Mouse (Mus musculus) kidney, embryonic 15.5 days (tissue): ENCODE measurements at regions not wholly inside any gene's neighbourhood (a gene's known extent, or its start where the extent isn't known, plus 50 kb on each side); places are given as distances from the start of the nearest gene placed in this dataset.
A peak's percentile ranks its signal among the peaks of the same experiment; 100 is the strongest.

ENCODE experiments used
- ATAC-seq: fragments of 200-750 bp; cut with Nextera tagmentation; replicated peaks from 2 replicates; pipeline ENCODE4 v1.8.0; 2017; ENCODE audit warnings: moderate TSS enrichment; ENCODE audit not compliant: low FRiP score
- H3K27ac ChIP-seq: fragments of 300-500 bp; sonication (generic); 2 replicates; pipeline ENCODE4 v1.5.1; 2015; ENCODE audit warnings: mild to moderate bottlenecking, inconsistent platforms
- H3K27me3 ChIP-seq: fragments of 300-500 bp; sonication (generic); 2 replicates; pipeline ENCODE4 v1.6.1; 2015; ENCODE audit warnings: inconsistent platforms
- H3K36me3 ChIP-seq: fragments of 300-500 bp; sonication (generic); 2 replicates; pipeline ENCODE4 v1.6.1; 2015; ENCODE audit warnings: inconsistent platforms
- H3K4me1 ChIP-seq: fragments of 300-500 bp; sonication (generic); 2 replicates; pipeline ENCODE4 v1.6.1; 2015; ENCODE audit warnings: inconsistent platforms
- H3K4me2 ChIP-seq: fragments of 300-500 bp; sonication (generic); 2 replicates; pipeline ENCODE4 v1.6.1; 2015; ENCODE audit warnings: moderate library complexity, mild to moderate bottlenecking, inconsistent platforms
- H3K4me3 ChIP-seq: fragments of 300-500 bp; sonication (generic); replicated peaks from 2 replicates; pipeline ENCODE4 v1.5.1; 2015; ENCODE audit warnings: mild to moderate bottlenecking, inconsistent platforms
- H3K9ac ChIP-seq: fragments of 300-500 bp; sonication (generic); 2 replicates; pipeline ENCODE4 v1.6.1; 2015; ENCODE audit warnings: mild to moderate bottlenecking, inconsistent platforms
- H3K9me3 ChIP-seq: fragments of 300-500 bp; sonication (generic); replicated peaks from 2 replicates; pipeline ENCODE4 v1.6.1; 2016; ENCODE audit warnings: inconsistent platforms
- WGBS: fragments of 180-500 bp; shearing (Covaris S2); methylation state at CpG from one replicate; pipeline ENCODE4 v1.1.7; 2015; ENCODE audit warnings: mixed read lengths; 5-methylcytosine and 5-hydroxymethylcytosine counted together

GRCm38 (mm10) chr7:134499429-134499828 is 114.0 kb upstream of the D7Ertd443e start:
- no peaks in the 10 kb centered on the region for H3K36me3 ChIP-seq
- ATAC-seq = no peak
- no peaks in the 10 kb centered on the region for H3K9me3 ChIP-seq
- H3K27me3 ChIP-seq = no peaks in the 10 kb centered on the region
- H3K4me1 ChIP-seq = peaks cover 15% of the 10 kb centered on the region
- H3K4me2 ChIP-seq = no peak overlapping the region
- H3K27ac ChIP-seq = 0 out of 2 replicates have a peak overlapping the region, but pooled peaks have one; percentile 30
- H3K9ac ChIP-seq = no peak overlapping the region
- H3K4me3 ChIP-seq = no peak overlapping the region
- 54% methylated on average over 4 of the region's 4 CpGs for WGBS

DNA sequence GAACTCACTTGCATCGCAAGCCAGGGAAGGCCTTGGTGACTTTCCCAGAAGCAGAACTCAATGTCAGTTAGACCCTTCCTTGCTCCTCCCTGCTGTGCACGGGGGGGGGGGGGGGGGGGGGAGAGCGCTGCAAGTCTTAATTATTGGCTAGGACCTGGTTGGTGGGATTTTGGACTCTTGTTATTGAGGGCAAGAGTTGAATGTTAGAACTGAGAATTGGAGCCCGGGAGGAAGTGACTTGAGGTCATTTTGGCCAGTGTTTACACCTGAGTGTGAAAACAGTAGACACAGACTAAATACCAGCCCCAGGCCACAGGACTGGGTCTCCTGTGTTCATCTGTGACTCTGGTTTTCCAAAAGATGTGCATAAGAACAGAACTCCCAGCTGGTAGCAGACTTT is 114.7 kb upstream of the D7Ertd443e start:
- H3K27ac ChIP-seq = no peak overlapping the region

DNA sequence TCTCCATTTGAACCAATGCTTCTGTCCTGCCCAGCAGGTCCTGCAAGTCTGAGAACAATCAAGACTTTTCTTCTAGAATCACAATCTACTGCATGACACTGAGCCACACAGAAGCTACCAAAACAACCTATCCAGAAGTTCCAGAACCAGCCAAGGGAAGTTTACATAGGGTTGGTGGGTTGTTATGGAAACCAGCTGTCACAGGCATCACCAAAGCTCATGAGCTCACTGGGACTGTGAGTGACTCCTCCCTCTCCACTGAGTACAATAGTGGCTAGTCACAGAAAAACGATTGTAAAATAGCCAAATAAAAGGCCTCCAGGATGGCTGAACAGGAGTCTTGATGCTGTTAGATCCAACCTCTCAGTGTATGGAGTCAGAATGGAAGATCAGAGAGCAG is 115.6 kb upstream of the D7Ertd443e start:
- Histone ChIP-seq H3K4me3 (no peak overlapping the region), H3K27me3 (no peaks in the 10 kb centered on the region), H3K9me3 (no peaks in the 10 kb centered on the region), H3K27ac (no peak overlapping the region), H3K9ac (no peak overlapping the region), H3K36me3 (no peaks in the 10 kb centered on the region), H3K4me2 (no peak overlapping the region), H3K4me1 (peaks cover 15% of the 10 kb centered on the region)
- 13% methylated on average over 1 of the region's 1 CpGs for WGBS
- no peak for ATAC-seq

More for the DNA sequence above, 114.7 kb upstream of the D7Ertd443e start:
- Histone ChIP-seq H3K4me2 (no peak overlapping the region), H3K9ac (no peak overlapping the region), H3K4me1 (peaks cover 15% of the 10 kb centered on the region), H3K9me3 (no peaks in the 10 kb centered on the region), H3K36me3 (no peaks in the 10 kb centered on the region), H3K4me3 (no peak overlapping the region), H3K27me3 (no peaks in the 10 kb centered on the region)
- WGBS = 32% methylated on average over 4 of the region's 4 CpGs
- ATAC-seq = no peak

DNA sequence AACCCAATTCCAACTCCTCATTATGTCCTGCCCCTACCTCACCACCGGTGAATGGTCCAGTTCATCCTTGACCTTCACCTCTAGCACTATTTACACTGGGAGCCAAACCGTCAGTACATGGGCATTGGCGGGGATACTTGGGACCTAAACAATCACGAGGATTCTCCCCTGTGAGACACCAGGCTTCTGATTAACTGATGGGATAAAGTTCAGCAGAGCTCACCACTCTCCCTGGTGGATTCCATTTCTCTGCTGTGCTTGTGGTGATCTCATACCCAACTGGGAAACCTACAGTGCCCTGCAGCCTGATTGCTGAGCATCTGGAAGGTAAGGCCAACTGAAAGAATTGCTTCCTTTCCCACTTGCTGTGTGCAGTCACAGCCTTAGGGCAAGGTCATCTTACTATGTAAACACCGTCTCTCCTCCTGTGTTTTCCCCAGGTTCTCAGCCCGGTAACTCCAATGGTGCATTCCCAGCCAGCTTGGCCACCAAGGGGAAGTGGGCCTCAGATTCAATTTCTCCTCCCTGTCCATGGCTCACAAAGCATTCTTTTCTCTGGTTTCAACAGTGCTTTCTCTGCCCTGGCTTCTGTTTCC is 125.0 kb upstream of the D7Ertd443e start:
- H3K9me3 ChIP-seq = no peaks in the 10 kb centered on the region
- H3K4me3 ChIP-seq = no peak overlapping the region
- H3K36me3 ChIP-seq = no peaks in the 10 kb centered on the region
- peak; percentile 78; the same call in 1 of the 2 replicates for ATAC-seq
- H3K27ac ChIP-seq = no peak overlapping the region
- no peak overlapping the region for H3K9ac ChIP-seq
- H3K27me3 ChIP-seq = no peaks in the 10 kb centered on the region
- H3K4me1 ChIP-seq = 0 out of 2 replicates have a peak, but pooled peaks cover 4% of the 10 kb centered on the region
- 39% methylated on average over 6 of the region's 6 CpGs for WGBS
- no peak overlapping the region for H3K4me2 ChIP-seq

GRCm38 (mm10) chr7:134519372-134519975 is 134.0 kb upstream of the D7Ertd443e start:
- Histone ChIP-seq H3K4me1 (no peaks in the 10 kb centered on the region), H3K9ac (no peak overlapping the region), H3K36me3 (no peaks in the 10 kb centered on the region), H3K9me3 (no peaks in the 10 kb centered on the region), H3K27ac (no peak overlapping the region), H3K27me3 (no peaks in the 10 kb centered on the region), H3K4me3 (no peak overlapping the region), H3K4me2 (no peak overlapping the region)
- WGBS = 58% methylated on average over 9 of the region's 9 CpGs
- ATAC-seq = no peak

GRCm38 (mm10) chr7:134523897-134524296 is 138.4 kb upstream of the D7Ertd443e start:
- Histone ChIP-seq H3K4me3 (no peak overlapping the region), H3K4me1 (no peaks in the 10 kb centered on the region), H3K9ac (no peak overlapping the region), H3K9me3 (no peaks in the 10 kb centered on the region), H3K4me2 (no peak overlapping the region), H3K36me3 (no peaks in the 10 kb centered on the region), H3K27me3 (no peaks in the 10 kb centered on the region), H3K27ac (no peak overlapping the region)
- 78% methylated on average over 8 of the region's 8 CpGs for WGBS
- ATAC-seq = no peak

- no peak overlapping the region for H3K27ac ChIP-seq
- no peaks in the 10 kb centered on the region for H3K9me3 ChIP-seq
- H3K27me3 ChIP-seq = no peaks in the 10 kb centered on the region
- H3K4me3 ChIP-seq = no peak overlapping the region
- H3K4me1 ChIP-seq = no peaks in the 10 kb centered on the region
- no peaks in the 10 kb centered on the region for H3K36me3 ChIP-seq
- no peak overlapping the region for H3K4me2 ChIP-seq
- no peak for ATAC-seq
- WGBS = 85% methylated on average over 1 of the region's 1 CpGs
- H3K9ac ChIP-seq = no peak overlapping the region
Observed at GRCm38 (mm10) chr7:134525041-134525440, 139.6 kb upstream of the D7Ertd443e start.

DNA sequence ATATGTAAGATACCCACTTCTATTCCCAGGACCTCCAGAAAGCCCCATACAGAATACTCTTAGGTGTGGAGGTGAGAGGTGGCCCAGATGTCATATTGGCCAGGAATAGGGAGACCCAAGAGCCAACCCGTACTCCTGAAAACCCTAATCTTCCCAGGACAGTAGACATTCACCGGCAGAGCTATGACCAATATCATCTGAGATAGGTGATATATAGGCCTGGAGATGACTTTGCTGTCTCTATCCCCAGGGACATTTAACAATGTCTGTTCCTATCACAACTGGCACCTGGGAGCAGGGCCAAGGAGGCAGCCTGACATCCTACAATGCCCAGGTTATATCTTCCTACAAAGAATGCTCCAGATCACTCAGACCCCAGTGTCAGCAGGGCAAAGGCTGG is 140.0 kb upstream of the D7Ertd443e start:
- H3K36me3 ChIP-seq = no peaks in the 10 kb centered on the region
- H3K4me1 ChIP-seq = no peaks in the 10 kb centered on the region
- no peak for ATAC-seq
- WGBS = 85% methylated on average over 2 of the region's 2 CpGs
- no peak overlapping the region for H3K9ac ChIP-seq
- H3K4me2 ChIP-seq = no peak overlapping the region
- no peak overlapping the region for H3K4me3 ChIP-seq
- H3K27me3 ChIP-seq = no peaks in the 10 kb centered on the region
- no peak overlapping the region for H3K27ac ChIP-seq
- no peaks in the 10 kb centered on the region for H3K9me3 ChIP-seq

- Histone ChIP-seq H3K27ac (no peak overlapping the region), H3K4me3 (no peak overlapping the region), H3K9me3 (0 out of 2 replicates have a peak, but pooled peaks cover 3% of the 10 kb centered on the region), H3K4me1 (no peaks in the 10 kb centered on the region), H3K36me3 (no peaks in the 10 kb centered on the region), H3K4me2 (no peak overlapping the region), H3K27me3 (no peaks in the 10 kb centered on the region), H3K9ac (no peak overlapping the region)
- 86% methylated on average over 2 of the region's 2 CpGs for WGBS
- no peak for ATAC-seq
Observed at GRCm38 (mm10) chr7:134527351-134527750, 141.9 kb upstream of the D7Ertd443e start.

DNA sequence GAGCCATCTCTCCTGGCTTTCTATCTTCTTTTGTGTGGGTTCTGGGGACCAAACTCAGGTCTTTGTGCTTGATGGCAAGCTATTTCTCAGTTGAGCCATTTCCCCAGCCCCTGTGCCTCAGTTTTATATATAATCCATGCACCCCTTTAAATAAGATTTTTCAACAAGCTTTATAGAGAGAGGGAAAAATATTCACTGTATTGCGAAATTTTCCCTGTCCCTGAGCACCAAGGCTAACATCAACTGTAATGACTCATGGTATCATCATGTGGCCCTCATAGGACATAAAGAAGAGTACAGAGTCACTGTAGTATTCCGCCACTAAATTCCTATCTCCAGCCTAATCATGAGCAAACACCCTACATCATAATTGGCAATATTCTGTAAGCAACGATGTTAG is 142.4 kb upstream of the Dock1 start:
- 90% methylated on average over 3 of the region's 3 CpGs for WGBS
- no peak overlapping the region for H3K9ac ChIP-seq
- H3K27ac ChIP-seq = no peak overlapping the region
- no peaks in the 10 kb centered on the region for H3K27me3 ChIP-seq
- no peaks in the 10 kb centered on the region for H3K4me1 ChIP-seq
- no peak overlapping the region for H3K4me2 ChIP-seq
- H3K9me3 ChIP-seq = 0 out of 2 replicates have a peak, but pooled peaks cover 3% of the 10 kb centered on the region
- no peak overlapping the region for H3K4me3 ChIP-seq
- no peaks in the 10 kb centered on the region for H3K36me3 ChIP-seq
- no peak for ATAC-seq

DNA sequence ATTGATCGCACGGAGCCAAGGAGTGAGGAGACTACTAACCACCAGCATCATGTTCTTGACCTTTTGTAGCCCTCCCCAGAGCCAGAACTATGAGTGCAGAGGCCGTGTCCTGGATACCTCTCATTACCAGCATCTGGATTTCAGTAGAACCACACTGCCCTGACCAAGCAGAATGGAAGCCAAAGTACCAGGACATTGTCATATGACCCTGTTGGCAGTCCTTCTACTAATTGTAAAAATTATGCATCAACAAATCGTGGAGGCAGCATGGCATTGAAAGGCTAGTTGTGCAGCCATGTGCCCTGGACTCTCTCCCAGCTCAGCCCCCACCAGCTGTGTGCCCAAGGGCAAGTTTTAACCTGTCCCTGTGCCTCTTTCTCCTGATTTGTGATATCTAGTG is 135.6 kb upstream of the Dock1 start:
- H3K4me3 ChIP-seq = no peak overlapping the region
- no peak overlapping the region for H3K27ac ChIP-seq
- no peaks in the 10 kb centered on the region for H3K4me1 ChIP-seq
- H3K9ac ChIP-seq = no peak overlapping the region
- no peaks in the 10 kb centered on the region for H3K36me3 ChIP-seq
- no peak overlapping the region for H3K4me2 ChIP-seq
- no peaks in the 10 kb centered on the region for H3K27me3 ChIP-seq
- 0 out of 2 replicates have a peak, but pooled peaks cover 3% of the 10 kb centered on the region for H3K9me3 ChIP-seq
- ATAC-seq = no peak
- WGBS = 73% methylated on average over 4 of the region's 4 CpGs

GRCm38 (mm10) chr7:134541699-134542098 is 128.8 kb upstream of the Dock1 start:
- Histone ChIP-seq H3K36me3 (no peaks in the 10 kb centered on the region), H3K4me3 (no peak overlapping the region), H3K9me3 (no peaks in the 10 kb centered on the region), H3K4me1 (no peaks in the 10 kb centered on the region), H3K9ac (no peak overlapping the region), H3K4me2 (no peak overlapping the region), H3K27me3 (no peaks in the 10 kb centered on the region), H3K27ac (no peak overlapping the region)
- 59% methylated on average over 2 of the region's 2 CpGs for WGBS
- ATAC-seq = no peak

GRCm38 (mm10) chr7:134546187-134546586 is 124.3 kb upstream of the Dock1 start:
- Histone ChIP-seq H3K36me3 (no peaks in the 10 kb centered on the region), H3K27me3 (no peaks in the 10 kb centered on the region), H3K9ac (no peak overlapping the region), H3K4me2 (no peak overlapping the region), H3K4me1 (0 out of 2 replicates have a peak, but pooled peaks cover 4% of the 10 kb centered on the region), H3K4me3 (no peak overlapping the region), H3K27ac (no peak overlapping the region), H3K9me3 (no peaks in the 10 kb centered on the region)
- no peak for ATAC-seq
- WGBS = 82% methylated on average over 6 of the region's 6 CpGs
